Mouse (Mus musculus) liver, adult 2 months (tissue): ENCODE data around the gene Mrps35.

Experiments used
- CTCF ChIP-seq: fragments of 200-500 bp; IDR thresholded peaks from 2 replicates; pipeline ENCODE4 v1.5.1; 2011; ENCODE audit warnings: low read depth, low read length, control low read depth
- POLR2A ChIP-seq: fragments of 200-500 bp; IDR thresholded peaks from 2 replicates; pipeline ENCODE4 v1.6.1; 2011; ENCODE audit warnings: low read length, control low read depth; ENCODE audit not compliant: insufficient read depth; ENCODE audit errors: extremely low read depth

GRCm38 (mm10) chr6:147053785-147054646, 11.5 kb downstream of the Mrps35 start:
- TF ChIP-seq CTCF (no peak), POLR2A (no peak)
